Mouse (Mus musculus) adrenal gland, postnatal 36 days (tissue): ENCODE data around the gene Klc1. TPM values are rescaled to one million over a fixed set of nuclear protein-coding genes. Genes with fewer than 3 reads are reported as not detected.

Experiments used
- DNase-seq, 2 experiments: peaks; one replicate each; pipeline ENCODE4 v3.0.0; 2021; ENCODE audit warnings: mixed read lengths in 1 of 2
- total RNA-seq, 2 experiments: library from RNA; stranded (reverse); gene quantifications; 2 replicates each; pipeline ENCODE4 v1.2.3; 2021

The Klc1 gene
- total RNA-seq, 2 experiments from 2014 or later: 94.0 to 130 TPM

DNA sequence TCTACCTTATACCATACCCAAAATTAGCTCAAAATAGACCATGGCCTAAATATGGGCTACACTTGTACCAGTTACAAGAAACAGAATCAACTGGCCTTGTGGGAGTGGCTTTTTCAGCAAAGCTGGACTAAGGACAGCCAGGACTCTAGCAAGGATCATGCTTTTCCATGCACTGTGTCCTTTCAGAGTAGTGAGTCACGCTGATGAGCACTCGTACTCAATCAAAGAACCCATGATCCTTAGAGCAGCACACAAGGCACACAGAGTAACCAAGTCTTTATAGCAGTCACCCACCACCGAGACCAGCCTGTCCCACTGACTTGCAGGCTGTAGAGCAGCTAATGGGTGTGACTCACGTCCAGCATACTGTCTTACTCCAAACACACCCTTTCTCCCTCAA lies 94.9 kb downstream of the Klc1 start:
- peak; percentile 50 to 65 for DNase-seq

DNA sequence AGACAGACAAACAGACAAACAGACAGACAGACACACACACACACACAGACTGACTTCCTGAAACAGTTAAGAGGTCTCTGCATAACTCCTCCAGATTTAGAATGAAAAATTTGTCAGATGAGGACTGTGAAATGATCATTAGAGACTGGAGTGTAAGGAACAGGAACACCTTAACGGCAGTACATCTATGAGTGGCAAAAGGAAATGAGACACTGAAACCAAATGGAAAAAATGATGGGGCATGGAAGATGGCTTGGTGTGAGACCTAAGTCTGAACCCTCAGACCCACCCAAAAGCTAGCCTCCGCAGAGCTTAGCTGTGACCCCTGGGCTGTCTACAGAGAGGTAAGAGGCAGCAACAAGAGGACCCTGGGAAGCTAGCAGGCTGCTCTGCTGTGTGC lies 96.8 kb downstream of the Klc1 start:
- no peak for DNase-seq

Other genes with a start within 250 kb of the Klc1 start
- 100 to 1,000 TPM; 309 to 376 TPM for gene Eif5, start 220.8 kb upstream of the Klc1 start, total RNA-seq
- 10 to 100 TPM; 93.4 to 99.0 TPM for gene Mark3, start 184.3 kb upstream of the Klc1 start, total RNA-seq
- 10 to 100 TPM; 34.2 to 53.4 TPM for gene Ckb, start 86.5 kb upstream of the Klc1 start, total RNA-seq
- gene Trmt61a, start 80.7 kb upstream of the Klc1 start, total RNA-seq: 10 to 100 TPM; 15.7 to 18.6 TPM
- gene Bag5, start 45.6 kb upstream of the Klc1 start, total RNA-seq: 10 to 100 TPM; 37.2 to 39.8 TPM
- gene Apopt1, start 45.6 kb upstream of the Klc1 start, total RNA-seq: 10 to 100 TPM; 58.8 to 76.2 TPM
- gene Xrcc3, start 55.0 kb downstream of the Klc1 start, total RNA-seq: 10 to 100 TPM; 14.9 to 18.6 TPM
- 100 to 1,000 TPM in 1 of 2 experiments, 10 to 100 TPM in 1; 96.9 to 101 TPM for gene Zfyve21, start 55.3 kb downstream of the Klc1 start, total RNA-seq
- 10 to 100 TPM; 13.8 to 18.8 TPM for gene Ppp1r13b, start 149.3 kb downstream of the Klc1 start, total RNA-seq
- 100 to 1,000 TPM; 362 to 417 TPM for gene Atp5mpl, start 208.1 kb downstream of the Klc1 start, total RNA-seq
- under 1 TPM in 1 of 2 experiments, not detected in 1; 0.23 TPM for gene Tdrd9, start 212.7 kb downstream of the Klc1 start, total RNA-seq
- gene Rd3l, start 222.5 kb downstream of the Klc1 start, total RNA-seq: not detected